Mouse (Mus musculus) left cerebral cortex, adult 11 months (tissue): ENCODE measurements around the gene Ptpre.

Experiments
- DNase-seq: peaks from one replicate; pipeline ENCODE4 v3.0.0; 2022; ENCODE audit warnings: low spot score

Gene Ptpre

GRCm38 (mm10) chr7:135578715-135579325 lies 41.5 kb downstream of the Ptpre start:
- no peak for DNase-seq

GRCm38 (mm10) chr7:135580306-135581091 lies 43.2 kb downstream of the Ptpre start:
- no peak for DNase-seq

- no peak for DNase-seq
Observed at GRCm38 (mm10) chr7:135581128-135581527, 43.8 kb downstream of the Ptpre start.

GRCm38 (mm10) chr7:135585125-135585687 lies 47.9 kb downstream of the Ptpre start:
- no peak for DNase-seq

GRCm38 (mm10) chr7:135586402-135586801 lies 49.1 kb downstream of the Ptpre start:
- DNase-seq = no peak

GRCm38 (mm10) chr7:135587821-135588575 lies 50.7 kb downstream of the Ptpre start:
- no peak for DNase-seq

- DNase-seq = no peak
Observed at GRCm38 (mm10) chr7:135588620-135589309, 51.5 kb downstream of the Ptpre start.

- no peak for DNase-seq
Observed at GRCm38 (mm10) chr7:135591461-135591860, 54.2 kb downstream of the Ptpre start.

GRCm38 (mm10) chr7:135593286-135593685 lies 56.0 kb downstream of the Ptpre start:
- no peak for DNase-seq

- no peak for DNase-seq
Observed at GRCm38 (mm10) chr7:135593825-135594224, 56.5 kb downstream of the Ptpre start.

GRCm38 (mm10) chr7:135594676-135595075 lies 57.4 kb downstream of the Ptpre start:
- DNase-seq = no peak

- DNase-seq = no peak
Observed at GRCm38 (mm10) chr7:135595640-135596174, 58.4 kb downstream of the Ptpre start.

- DNase-seq = no peak
Observed at GRCm38 (mm10) chr7:135597006-135597405, 59.7 kb downstream of the Ptpre start.

GRCm38 (mm10) chr7:135597604-135598289 lies 60.5 kb downstream of the Ptpre start:
- DNase-seq = no peak

GRCm38 (mm10) chr7:135598303-135598855 lies 61.1 kb downstream of the Ptpre start:
- no peak for DNase-seq

GRCm38 (mm10) chr7:135600076-135600475 lies 62.8 kb downstream of the Ptpre start:
- no peak for DNase-seq

GRCm38 (mm10) chr7:135601607-135602006 lies 64.3 kb downstream of the Ptpre start:
- DNase-seq = no peak

GRCm38 (mm10) chr7:135602265-135602664 lies 65.0 kb downstream of the Ptpre start:
- no peak for DNase-seq

- DNase-seq = no peak
Observed at GRCm38 (mm10) chr7:135602881-135603523, 65.7 kb downstream of the Ptpre start.
